Mouse (Mus musculus) monocyte, adult 2 months (primary cell): ENCODE measurements around the gene Coro7.
"Not testable (repeated sequence)": the region's sequence is repeated elsewhere in the genome, so short reads cannot be mapped to it uniquely, and the experiment has no call there.

Experiments used
- DNase-seq, 2 experiments: peaks; one replicate each; pipeline ENCODE4 v3.0.0; 2022; ENCODE audit warnings: low spot score in 2 of 2, low read depth in 1 of 2

Gene Coro7

GRCm38 (mm10) chr16:4597296-4597695, 82.3 kb downstream of the Coro7 start:
- no peak for DNase-seq

GRCm38 (mm10) chr16:4596836-4597235, 82.7 kb downstream of the Coro7 start:
- DNase-seq: no peak

- no peak for DNase-seq
Observed at GRCm38 (mm10) chr16:4596141-4596728, 83.3 kb downstream of the Coro7 start.

GRCm38 (mm10) chr16:4595527-4595963, 84.0 kb downstream of the Coro7 start:
- DNase-seq: no peak

- no peak for DNase-seq
Observed at GRCm38 (mm10) chr16:4594814-4595526, 84.6 kb downstream of the Coro7 start.

GRCm38 (mm10) chr16:4593971-4594813, 85.4 kb downstream of the Coro7 start, which contains the start of gene Glis2:
Glis2 (plus strand) TSS chr16:4594713.
- DNase-seq: no peak

- no peak for DNase-seq
Observed at GRCm38 (mm10) chr16:4592909-4593875, 86.4 kb downstream of the Coro7 start.

GRCm38 (mm10) chr16:4590236-4590635, 89.3 kb downstream of the Coro7 start:
- no peak for DNase-seq

- no peak for DNase-seq
Observed at GRCm38 (mm10) chr16:4587516-4588210, 91.9 kb downstream of the Coro7 start.

- peak; percentile 94 to 95 for DNase-seq
Observed at GRCm38 (mm10) chr16:4586531-4587123, 93.0 kb downstream of the Coro7 start.

GRCm38 (mm10) chr16:4585642-4586530, 93.7 kb downstream of the Coro7 start:
- DNase-seq: no peak

GRCm38 (mm10) chr16:4584438-4584837, 95.1 kb downstream of the Coro7 start:
- DNase-seq: no peak

GRCm38 (mm10) chr16:4583807-4584206, 95.8 kb downstream of the Coro7 start:
- DNase-seq: no peak

- DNase-seq: not testable (repeated sequence)
Observed at GRCm38 (mm10) chr16:4581179-4581578, 98.4 kb downstream of the Coro7 start.

GRCm38 (mm10) chr16:4578630-4579029, 100.9 kb downstream of the Coro7 start:
- no peak for DNase-seq

GRCm38 (mm10) chr16:4576873-4577272, 102.7 kb downstream of the Coro7 start:
- no peak for DNase-seq
